Mouse (Mus musculus) urinary bladder, postnatal 25 days (tissue): ENCODE measurements around the gene Fgf6.

Experiments
- DNase-seq: peaks from one replicate; pipeline ENCODE4 v3.0.0; 2022; ENCODE audit warnings: low spot score

Fgf6 gene

DNA sequence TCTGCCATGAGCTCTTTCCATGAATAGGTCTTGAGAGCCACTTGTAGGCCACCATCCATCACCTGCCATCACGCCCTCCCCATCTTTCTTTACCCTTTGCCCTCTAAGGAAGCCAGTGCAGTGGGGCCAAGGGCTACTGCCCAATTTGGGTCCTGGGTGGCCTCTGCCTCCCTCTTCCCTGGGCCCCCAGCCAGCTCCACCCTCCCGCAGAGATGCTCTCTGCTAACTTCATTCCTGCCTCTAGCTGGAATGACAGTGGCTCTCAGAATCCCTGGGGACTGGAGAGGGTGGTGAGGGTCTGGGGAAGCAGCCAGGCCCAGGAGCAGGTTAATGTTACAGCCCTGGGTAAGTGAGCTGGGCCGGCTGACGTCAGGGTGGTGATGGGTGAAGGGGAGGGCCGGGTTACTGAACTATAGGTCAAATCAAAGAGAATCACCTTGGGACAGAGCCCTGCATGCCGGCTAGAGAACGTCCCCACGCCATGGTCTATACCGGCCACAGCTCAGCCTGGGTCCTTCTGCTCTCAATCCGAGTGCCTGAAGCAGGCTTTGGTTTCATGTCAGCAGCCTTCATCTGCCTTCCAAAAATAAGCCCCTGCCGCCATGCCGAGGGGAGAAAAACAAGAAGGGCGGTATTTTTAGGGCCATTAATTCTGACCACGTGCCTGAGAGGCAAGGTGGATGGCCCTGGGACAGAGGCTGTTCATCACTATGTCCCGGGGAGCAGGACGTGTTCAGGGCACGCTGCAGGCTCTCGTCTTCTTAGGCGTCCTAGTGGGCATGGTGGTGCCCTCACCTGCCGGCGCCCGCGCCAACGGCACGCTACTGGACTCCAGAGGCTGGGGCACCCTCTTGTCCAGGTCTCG is at the start of gene Fgf6:
Fgf6 (plus strand) TSS at position 681 of the 865 bp plus-strand sequence.
- no peak for DNase-seq

DNA sequence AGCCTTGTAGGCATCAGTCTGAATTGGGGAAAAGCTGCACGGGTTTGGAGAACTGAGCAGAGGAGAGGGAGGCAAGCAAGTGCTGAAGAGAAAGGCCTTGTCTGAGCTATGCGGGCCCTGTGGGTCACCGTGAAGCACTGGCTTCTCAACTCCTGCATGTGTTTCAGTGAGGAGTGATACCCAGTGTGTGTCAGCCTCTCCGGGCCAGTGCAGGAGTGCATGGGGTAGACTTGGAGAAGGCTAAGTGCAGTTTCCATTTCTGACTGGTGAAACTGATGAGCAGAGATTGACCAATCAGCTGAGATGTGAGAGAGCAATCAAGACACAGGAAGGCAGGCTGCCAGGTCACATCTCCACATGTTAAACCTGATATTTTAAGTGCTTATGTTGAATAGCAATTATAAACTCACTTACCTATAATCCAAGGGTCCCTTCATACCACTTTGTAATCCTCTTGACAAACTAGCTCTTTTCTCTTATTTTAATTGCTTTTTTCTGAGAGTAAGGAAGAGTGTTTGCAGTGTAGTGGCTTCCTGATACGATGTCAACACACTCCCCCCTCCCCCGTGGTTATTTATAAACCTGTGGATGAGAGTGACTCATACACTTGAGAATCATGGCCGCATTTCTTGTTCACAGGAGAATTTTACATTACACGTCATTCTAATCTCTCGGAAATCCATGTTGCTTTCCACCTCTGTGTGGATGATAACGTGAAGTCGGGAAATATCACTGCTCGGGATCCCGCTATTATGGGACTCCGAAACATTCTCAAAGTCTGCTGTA is 49.0 kb upstream of the Fgf6 start:
- no peak for DNase-seq

- DNase-seq = no peak
These were observed 33.7 kb upstream of the Fgf6 start for GRCm38 (mm10) chr6:126981539-126982234.

DNA sequence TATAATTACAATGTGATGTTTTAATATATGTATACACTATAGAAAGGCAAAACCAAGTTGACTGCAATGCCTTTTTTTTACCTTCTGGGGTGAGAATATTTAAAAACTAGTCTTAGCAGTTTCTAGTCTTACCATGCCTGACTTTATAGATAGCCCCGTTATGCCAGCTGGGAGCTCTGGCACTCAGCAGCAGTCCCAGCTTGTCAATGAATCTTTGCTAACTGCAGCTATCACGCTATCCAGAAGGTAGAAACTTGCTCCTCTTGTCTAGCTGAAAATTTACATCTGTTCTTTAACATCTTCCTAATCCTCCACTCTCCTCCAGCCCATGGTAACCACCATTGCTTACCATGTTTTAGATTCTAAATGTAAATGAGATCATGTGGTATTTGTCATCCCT is 21.7 kb upstream of the Fgf6 start:
- DNase-seq = no peak

GRCm38 (mm10) chr6:126995494-126995893 is 19.9 kb upstream of the Fgf6 start:
- DNase-seq = no peak

GRCm38 (mm10) chr6:126996399-126996798 is 19.0 kb upstream of the Fgf6 start:
- DNase-seq = no peak

DNA sequence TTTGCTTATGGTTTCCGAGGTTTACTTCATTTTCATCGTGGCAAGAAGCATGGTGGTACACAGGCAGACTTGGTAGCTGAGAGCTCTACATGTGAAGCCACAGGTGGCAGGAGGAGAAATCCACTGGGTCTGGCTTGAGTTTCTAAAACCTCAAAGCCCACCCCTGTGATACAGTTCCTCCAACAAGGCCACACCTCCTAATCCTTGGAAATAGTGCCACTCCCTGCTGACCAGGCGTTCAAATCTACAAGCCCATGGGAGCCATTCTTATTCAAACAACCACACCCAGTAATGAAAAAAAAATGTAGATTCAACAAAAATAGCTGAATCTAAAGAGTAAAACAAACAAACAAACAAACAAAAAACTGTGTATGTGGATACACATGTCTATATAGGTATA is 9.7 kb upstream of the Fgf6 start:
- DNase-seq = no peak

DNA sequence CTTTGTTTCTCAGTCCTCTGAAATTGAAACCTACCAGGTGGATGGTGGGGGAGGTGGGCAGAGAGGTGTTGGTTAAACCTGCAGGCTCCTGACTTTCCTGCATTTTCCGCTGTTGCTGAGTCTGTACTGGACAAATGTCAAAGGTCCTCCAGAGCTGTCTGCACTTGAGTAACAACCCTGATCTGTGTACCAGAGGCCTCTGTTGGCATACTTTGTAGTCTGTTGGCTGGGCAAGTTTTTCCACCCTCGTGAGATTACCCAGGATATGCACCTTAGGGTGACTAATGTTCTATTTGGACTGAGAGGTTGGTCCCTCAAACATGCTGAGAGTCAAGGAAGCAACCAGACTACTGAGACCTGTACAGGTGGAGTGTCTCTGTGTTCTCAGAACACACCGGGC is 8.8 kb upstream of the Fgf6 start:
- DNase-seq = no peak

DNA sequence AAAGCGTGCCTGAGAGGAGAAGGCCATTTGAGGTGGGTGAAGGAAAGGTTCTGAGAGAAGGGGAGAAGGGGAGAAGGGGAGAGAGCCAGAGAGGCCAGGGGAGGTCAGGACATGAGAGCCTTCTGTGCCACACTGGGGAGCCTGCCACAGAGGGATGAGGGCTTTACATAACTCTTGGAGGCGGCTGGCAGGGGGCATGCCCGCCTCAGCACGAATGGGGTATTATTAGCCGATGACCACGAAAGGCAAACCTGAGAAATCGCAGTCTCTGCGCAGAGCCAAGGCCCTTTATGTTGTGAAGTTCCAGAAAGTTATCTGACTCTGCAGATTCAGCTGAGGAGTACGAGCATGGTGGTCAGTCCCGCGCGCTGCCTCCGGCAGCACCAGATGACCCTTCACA is 5.4 kb upstream of the Fgf6 start:
- no peak for DNase-seq

- no peak for DNase-seq
These were observed 3.3 kb upstream of the Fgf6 start for GRCm38 (mm10) chr6:127011947-127012535.

DNA sequence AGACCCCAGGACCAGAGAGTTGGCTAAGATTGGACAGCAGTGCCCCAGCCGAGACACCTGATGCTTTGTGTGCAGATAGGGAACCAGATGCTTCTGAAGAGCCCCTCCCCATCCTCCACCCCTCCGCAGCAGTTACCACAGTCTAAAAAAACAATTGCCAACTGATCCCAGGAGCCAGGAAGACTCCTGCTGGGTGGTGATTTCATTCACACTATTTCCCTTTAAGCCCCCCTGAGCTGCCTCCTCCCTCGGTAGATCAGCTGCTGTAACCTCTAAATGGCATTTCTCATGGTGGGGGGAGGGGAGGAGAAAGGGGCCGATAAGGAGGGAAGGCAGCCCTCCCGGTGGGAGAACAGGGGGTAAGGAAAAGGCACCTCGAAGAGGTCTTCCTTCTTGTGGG is 3.9 kb downstream of the Fgf6 start:
- no peak for DNase-seq

DNA sequence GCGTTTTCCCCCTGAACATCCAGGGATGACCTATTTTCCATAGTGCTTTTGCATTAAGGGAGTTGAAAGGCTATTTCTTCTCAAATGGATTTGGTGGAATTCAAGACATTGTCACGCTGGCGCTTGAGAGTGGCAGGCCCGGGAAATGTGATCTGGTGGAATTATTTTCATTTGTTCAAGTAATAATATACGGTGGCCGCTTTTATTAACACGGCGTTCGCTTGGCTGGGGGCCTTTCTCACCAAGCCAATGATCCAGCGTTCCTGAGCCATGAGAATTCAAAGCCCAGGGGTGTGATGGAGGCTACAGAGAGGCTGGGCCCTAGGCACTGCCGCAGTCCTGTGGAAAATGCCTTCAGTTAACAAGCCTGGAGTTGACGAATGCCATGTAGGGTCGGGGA is 5.0 kb downstream of the Fgf6 start:
- DNase-seq = no peak

DNA sequence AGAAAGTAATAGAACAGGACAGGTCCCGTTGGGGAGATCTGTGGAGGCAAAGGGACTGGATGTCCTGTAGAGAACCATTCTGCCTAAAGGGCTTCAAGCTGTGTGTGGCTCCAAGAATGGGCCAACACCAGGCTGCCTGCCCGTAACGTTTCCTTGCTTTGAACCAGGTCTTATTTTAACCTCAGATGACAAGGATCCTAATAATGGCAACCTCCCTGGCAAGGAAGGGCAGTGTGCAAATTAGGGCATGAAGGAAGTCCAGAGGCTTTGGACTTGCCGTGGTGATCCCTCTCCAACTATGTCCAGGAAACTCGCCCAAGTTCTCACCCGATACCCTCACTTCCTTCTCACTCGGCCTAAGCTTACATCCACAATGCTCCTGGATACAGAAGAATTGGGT is 9.4 kb downstream of the Fgf6 start:
- DNase-seq = no peak

GRCm38 (mm10) chr6:127034760-127035159 is 19.4 kb downstream of the Fgf6 start:
- DNase-seq = peak; percentile 8

GRCm38 (mm10) chr6:127044909-127045308 is 29.5 kb downstream of the Fgf6 start:
- DNase-seq = no peak

DNA sequence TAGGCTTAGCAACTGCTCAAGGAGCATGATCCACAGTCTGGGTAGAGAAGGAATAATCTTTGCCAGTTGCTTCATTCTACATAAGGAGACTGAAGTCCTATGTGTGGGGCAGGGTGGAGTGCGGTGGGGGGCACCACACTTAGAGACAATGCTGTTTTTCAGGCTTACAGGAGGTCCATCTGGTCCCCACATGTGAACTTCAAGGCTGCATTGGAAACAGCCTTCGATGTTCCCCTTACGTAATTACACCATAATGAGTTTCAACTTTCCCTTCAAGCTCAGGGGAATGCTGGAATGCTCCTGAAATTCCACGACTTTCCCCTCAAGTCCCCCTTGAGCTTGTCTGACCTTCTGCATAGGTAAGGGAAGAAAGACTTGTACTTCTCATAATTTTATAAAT is 35.5 kb downstream of the Fgf6 start:
- no peak for DNase-seq

- DNase-seq = no peak
These were observed 41.7 kb downstream of the Fgf6 start for GRCm38 (mm10) chr6:127056990-127057588.

DNA sequence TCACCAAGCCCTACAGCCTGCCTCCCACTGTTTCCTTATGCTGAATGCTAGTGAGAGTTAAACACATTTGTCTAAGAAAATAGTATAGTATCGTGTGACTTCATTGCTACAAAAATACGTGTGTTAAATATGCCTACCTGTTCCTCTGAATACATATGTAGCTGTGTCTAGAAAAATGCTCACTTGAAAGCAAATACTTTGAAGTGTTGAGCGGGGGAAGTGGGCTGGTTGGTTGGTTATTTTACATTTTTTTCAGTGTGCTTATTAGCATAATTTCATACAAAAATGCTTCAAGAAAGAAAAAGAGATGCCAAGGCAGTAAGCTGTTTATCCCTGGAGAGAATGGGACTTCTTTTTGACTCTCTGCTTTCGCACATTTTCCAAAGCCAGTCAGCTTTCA is 44.6 kb downstream of the Fgf6 start:
- DNase-seq = no peak

GRCm38 (mm10) chr6:127063915-127064314 is 48.5 kb downstream of the Fgf6 start:
- no peak for DNase-seq

- no peak for DNase-seq
These were observed 49.4 kb downstream of the Fgf6 start for GRCm38 (mm10) chr6:127064815-127065214.

DNA sequence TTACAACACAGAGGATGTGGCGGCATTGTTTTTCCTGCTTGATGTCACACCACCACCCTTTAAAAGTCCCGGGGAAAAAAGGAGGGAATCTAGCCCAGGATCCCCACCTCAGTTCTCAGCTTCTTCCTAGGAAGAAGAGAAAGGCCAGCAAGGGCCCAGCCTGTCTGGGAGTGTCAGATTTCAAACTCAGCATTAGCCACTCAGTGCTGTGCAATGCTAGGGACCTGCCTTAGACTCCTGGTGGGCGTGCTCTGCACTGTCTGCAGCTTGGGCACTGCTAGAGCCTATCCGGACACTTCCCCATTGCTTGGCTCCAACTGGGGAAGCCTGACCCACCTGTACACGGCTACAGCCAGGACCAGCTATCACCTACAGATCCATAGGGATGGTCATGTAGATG is 57.4 kb downstream of the Fgf6 start, which contains the start of gene Fgf23:
Fgf23 (plus strand) TSS at position 86 of the 400 bp plus-strand sequence.
- DNase-seq = no peak
